Mouse (Mus musculus): ENCODE measurements around the gene Chil1.

DNA sequence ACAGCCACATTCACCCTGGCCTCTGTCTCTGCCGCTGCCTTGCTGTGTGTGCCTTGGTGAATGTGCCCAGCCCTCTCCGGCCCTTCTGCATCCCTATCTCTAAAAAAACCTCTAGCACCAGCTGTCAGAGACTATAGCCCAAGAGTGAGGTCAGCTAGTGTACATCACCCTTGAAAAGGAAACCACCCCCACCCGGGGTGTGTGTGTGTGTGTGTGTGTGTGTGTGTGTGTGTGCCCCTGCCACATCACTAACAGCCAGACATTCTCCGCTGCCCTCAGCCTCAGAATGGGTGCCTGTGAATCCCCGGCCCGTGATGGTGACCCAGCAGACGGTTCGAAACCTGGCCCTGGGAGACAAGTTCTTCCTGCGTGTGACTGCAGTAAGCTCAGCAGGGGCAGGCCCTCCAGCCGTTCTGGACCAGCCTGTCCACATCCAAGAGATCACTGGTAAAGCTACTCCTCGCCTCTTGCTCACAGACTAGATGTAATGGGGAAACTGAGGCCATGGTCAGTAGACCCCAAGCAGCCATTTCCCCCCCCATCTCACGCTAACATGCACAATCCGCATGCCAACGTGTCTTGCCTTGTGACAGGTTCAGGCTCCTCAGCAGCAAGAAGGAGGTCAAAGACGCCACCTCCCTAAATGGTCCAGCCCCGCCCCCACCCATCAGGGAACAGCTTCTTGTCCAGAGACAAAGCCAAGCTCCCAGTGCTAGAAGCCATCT, 12.5 kb downstream of the Chil1 start:
- TF ChIP-seq CTCF (IDR thresholded peaks at IDR 0.05; ENCODE audit: borderline replicate concordance, extremely low read depth, insufficient read depth, insufficient read length) (no peak), POLR2A (IDR thresholded peaks at IDR 0.05; ENCODE audit: borderline replicate concordance, extremely low read depth, insufficient read depth, insufficient read length, poor library complexity, severe bottlenecking) (no peak)

Data from brain, embryonic 14.5 days (tissue).